ENCODE assay signal across 14 mouse cellular contexts in genomic region chr3:99193576-99193975, GRCm38 (mm10). TPM values are rescaled to one million over a fixed set of nuclear protein-coding genes. Genes with fewer than 3 reads are reported as not detected.
"Had no signal": no experiment of that assay in that cellular context is flagged by ENCODE, and none has a peak within 500 bp of the region (broad histone marks: within the 10 kb centered on the region; RNA-seq: fewer than 3 reads in every experiment).

No protein-coding gene starts in this region.

- H3K4me3 ChIP-seq: midbrain, embryonic 13.5 days; neural tube, embryonic 15.5 days had no signal

- H3K36me3 ChIP-seq: neural tube, embryonic 15.5 days had no signal

- H3K27me3 ChIP-seq: midbrain, embryonic 13.5 days; neural tube, embryonic 15.5 days had no signal

- H3K4me2 ChIP-seq: midbrain, embryonic 13.5 days; neural tube, embryonic 15.5 days had no signal

- H3K9ac ChIP-seq: liver, embryonic 14.5 days; midbrain, embryonic 13.5 days; neural tube, embryonic 15.5 days had no signal

- ATAC-seq: intestine, postnatal 0 days; lung, postnatal 0 days; midbrain, embryonic 13.5 days had no signal

- H3K27ac ChIP-seq: kidney, postnatal 0 days; liver, embryonic 14.5 days; midbrain, embryonic 13.5 days; neural tube, embryonic 15.5 days had no signal

- H3K4me1 ChIP-seq: midbrain, embryonic 13.5 days; neural tube, embryonic 15.5 days had no signal

- H3K9me3 ChIP-seq: midbrain, embryonic 13.5 days; neural tube, embryonic 15.5 days had no signal

- DNase-seq: kidney, adult 9 months; kidney, postnatal 36 days; liver; lung, adult 2 months; lung, postnatal 36 days; right cerebral cortex, adult 18-20 months; right cerebral cortex, postnatal 25 days had no signal

RNA-seq across cellular contexts. Expression of gene Tbx15, which starts 46.6 kb away (rescaled TPM):
- polyA plus RNA-seq: intestine, postnatal 0 days; kidney, postnatal 0 days; small intestine, adult 2 months had no signal
